Mouse (Mus musculus) neural tube, embryonic 10.5 days (tissue): Measurements from ENCODE around the gene Wnt1.
"Not testable (repeated sequence)": the region's sequence is repeated elsewhere in the genome, so short reads cannot be mapped to it uniquely, and the experiment has no call there.

ENCODE experiments used
- DNase-seq: peaks from one replicate; pipeline ENCODE4 v3.0.0-alpha.2; 2017; ENCODE audit warnings: low spot score; ENCODE audit errors: extremely low spot score

The Wnt1 gene

GRCm38 (mm10) chr15:98789661-98790535 lies at the start of gene Wnt1:
Gene Wnt1 (plus strand): TSS chr15:98789857.
- DNase-seq = peak; percentile 78

DNA sequence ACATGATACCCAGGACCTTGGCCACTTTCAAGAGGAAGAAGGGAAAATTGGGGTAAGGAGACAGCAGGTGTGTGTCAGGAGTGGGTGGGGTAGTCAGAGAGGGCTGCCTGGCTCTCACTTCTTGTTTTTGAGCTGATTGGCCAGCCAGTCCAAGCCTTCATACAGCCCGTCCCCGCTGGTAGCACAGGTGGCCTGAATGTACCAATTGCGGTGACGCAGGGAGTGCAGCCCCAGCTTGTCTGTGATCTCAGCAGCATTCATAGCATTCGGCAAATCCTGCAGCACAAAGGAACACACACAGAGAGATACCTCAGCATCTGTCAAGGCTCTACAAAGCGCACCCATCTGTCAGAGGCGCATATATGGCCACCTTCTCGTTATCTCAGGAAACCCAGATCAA lies 49.4 kb upstream of the Wnt1 start:
- no peak for DNase-seq

GRCm38 (mm10) chr15:98742766-98743428 lies 46.8 kb upstream of the Wnt1 start:
- DNase-seq = no peak

- not testable (repeated sequence) for DNase-seq
Measured at GRCm38 (mm10) chr15:98743863-98744262, 45.8 kb upstream of the Wnt1 start.

DNA sequence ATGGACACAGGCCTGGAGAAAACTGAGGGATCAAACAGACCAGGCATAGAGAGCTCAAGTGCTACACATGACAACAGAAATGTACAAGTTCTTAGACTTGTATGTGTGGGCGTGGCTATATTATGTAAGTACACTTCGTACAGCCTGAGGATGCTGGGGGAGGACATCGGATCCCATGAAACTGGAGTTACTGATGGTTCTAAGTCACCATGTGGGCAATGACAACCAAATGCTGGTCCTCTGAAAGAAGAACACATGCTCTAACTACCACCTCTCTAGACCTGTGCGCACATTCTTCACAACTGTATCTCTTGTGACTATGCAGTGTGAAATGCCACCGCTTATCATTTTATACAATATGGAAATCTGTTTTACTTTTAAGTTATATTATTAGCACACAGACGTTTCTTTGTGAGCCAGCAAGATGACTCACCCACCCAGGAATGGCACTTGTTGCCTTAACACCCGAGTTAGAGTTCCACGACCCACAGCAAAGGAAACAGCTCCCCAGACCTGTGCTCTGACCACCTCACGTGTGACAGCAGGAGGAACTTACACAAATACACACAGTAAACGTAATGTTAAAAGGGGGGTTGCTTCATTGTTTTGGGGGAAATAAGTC lies 43.2 kb upstream of the Wnt1 start:
- DNase-seq = no peak

DNA sequence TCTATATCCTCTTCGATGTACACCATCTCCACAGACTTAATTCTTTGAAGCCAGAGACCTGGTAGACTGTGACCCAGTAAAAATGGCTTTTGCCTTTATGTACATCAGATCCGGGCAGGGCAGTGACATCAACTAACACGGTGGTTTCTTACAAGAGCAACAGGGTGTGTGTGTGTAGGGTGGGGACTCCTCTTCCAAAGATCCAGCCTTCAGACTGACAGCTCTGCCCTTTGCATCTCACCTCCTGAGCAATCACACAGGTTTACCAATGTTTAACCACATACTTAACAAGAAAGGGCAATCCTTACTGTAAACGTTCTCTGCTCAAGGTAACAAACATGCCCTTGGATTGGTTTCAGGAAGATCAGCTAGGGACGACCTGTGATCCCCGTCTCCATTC lies 42.4 kb upstream of the Wnt1 start:
- DNase-seq = no peak

- no peak for DNase-seq
Measured at GRCm38 (mm10) chr15:98749093-98749492, 40.6 kb upstream of the Wnt1 start.

DNA sequence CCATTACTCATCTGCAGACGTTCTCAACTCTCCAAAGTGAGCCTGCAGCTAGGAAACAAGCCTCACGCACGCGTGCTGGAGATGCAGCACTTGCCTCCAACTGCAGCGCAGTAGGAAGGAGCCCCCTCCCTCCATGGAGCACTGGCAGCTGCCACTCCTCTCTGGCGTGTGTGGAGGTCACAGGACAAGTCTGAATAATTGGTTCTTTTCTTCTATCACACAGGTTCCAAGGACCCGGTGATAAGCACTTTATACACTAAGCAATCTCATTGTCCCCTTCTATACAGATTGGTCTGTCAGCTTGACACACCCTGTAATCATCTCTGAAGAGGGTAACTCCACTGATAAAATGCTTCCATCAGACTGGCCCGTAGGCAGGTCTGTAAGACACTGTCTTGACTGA lies 36.6 kb upstream of the Wnt1 start:
- DNase-seq = no peak

DNA sequence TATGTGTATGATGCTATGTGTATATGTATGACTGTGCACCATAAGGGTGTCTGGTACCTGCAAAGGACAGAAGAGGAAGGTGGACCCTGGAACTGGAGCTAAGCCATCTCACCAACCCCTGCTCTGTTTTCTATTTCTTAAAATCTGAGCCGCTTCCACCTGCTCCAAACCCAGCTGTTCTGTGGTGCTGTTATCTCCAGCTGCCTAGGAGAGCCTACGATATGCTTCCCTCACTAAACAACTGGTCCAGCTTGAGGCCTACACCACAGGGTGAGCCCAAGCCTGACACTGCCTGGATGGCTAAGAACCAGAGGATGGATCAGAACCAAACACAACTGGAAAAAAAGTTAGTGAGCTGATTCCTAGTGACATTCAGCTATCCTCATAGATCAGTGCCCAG lies 35.5 kb upstream of the Wnt1 start:
- no peak for DNase-seq

- DNase-seq = peak; percentile 73
Measured at GRCm38 (mm10) chr15:98762201-98762621, 27.4 kb upstream of the Wnt1 start.

- DNase-seq = peak; percentile 97
Measured at GRCm38 (mm10) chr15:98762670-98763529, 26.8 kb upstream of the Wnt1 start, which contains the start of gene Arf3. Gene Arf3 (minus strand): TSS chr15:98763214.

DNA sequence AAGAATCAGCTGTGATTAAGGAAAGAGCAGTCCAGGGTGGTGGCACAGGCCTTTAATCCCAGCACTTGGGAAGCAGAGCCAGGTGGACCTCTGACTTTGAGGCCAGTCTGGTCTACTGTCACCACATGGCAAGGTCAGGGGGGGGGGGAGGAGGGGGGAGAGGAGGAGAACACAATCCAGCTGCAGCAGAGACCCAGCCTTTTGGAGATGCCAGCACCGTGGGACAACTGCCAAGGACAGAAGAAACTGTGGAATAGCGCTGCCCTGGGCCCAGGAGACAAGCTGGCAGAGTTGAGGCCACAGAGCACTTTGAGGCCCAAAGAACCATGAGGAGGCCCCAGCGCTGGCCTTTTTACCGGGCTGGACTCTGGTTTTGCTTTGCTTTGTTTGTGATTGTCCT lies 23.7 kb upstream of the Wnt1 start:
- no peak for DNase-seq

- DNase-seq = no peak
Measured at GRCm38 (mm10) chr15:98768259-98768658, 21.4 kb upstream of the Wnt1 start.

- no peak for DNase-seq
Measured at GRCm38 (mm10) chr15:98771813-98772425, 17.7 kb upstream of the Wnt1 start.

DNA sequence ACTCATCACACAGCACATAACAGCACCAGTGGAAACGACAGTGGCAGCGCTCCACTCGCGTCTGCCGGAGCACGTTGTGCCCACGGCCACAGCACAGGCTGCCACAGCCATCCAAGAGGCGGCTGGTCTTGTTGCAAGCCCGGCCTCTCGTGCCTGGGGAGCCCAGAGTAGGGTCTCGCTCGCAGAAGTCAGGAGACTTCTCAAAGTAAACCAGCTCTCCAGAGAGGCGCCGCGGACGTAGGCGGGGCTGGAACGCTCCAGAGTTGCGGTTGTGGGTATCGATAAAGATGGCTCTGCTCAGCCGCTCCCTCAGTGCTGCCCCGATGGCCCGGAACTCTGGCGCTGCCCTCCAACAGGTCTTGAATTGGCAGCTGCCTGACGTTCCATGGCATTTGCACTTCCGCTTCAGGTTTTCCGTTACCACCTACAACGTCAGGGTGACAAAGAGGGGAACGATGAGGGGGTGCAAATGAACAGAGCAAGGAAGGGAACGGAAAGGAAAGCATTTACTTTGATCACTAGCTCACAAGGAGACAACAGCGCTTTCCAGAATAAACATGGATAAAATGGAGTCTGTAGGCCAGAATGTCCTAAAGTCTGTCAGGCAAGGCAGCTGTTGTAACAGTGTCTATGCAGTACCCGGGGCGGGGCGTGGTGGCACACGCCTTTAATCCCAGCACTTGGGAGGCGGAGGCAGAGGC lies 17.0 kb upstream of the Wnt1 start:
- peak; percentile 59 for DNase-seq

- DNase-seq = peak; percentile 39
Measured at GRCm38 (mm10) chr15:98774096-98774495, 15.6 kb upstream of the Wnt1 start.

GRCm38 (mm10) chr15:98775533-98775932 lies 14.1 kb upstream of the Wnt1 start:
- peak; percentile 23 for DNase-seq

- peak; percentile 68 for DNase-seq
Measured at GRCm38 (mm10) chr15:98776280-98777004, 13.2 kb upstream of the Wnt1 start.

- DNase-seq = peak; percentile 52
Measured at GRCm38 (mm10) chr15:98777005-98777616, 12.5 kb upstream of the Wnt1 start.
